Mouse (Mus musculus) A20 (cell line): Measurements from ENCODE around the gene Aplf.
"Not testable (repeated sequence)": the region's sequence is repeated elsewhere in the genome, so short reads cannot be mapped to it uniquely, and the experiment has no call there.

Source experiments
- DNase-seq: peaks from one replicate; pipeline ENCODE4 v3.0.0-alpha.2; 2011; ENCODE audit warnings: low read depth, low spot score

Aplf gene

DNA sequence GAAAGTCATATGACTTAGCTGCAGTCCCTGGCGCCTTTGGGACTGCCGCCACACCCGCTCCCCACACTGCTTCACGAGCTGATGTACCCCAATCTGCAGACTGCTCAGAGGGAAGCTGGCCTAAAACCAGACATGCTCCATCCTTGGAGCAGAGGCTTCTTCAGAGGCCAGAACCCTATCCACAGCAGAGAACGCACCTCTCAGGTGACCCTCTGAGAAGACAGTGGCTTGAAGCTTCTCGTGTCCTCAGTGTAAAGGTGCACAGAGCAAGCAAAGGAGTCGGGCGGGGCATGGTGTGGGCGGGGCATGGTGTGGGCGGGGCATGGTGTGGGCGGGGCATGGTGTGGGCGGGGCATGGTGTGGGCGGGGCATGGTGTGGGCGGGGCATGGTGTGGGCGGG is 43.1 kb downstream of the Aplf start:
- DNase-seq, result not testable (repeated sequence)

DNA sequence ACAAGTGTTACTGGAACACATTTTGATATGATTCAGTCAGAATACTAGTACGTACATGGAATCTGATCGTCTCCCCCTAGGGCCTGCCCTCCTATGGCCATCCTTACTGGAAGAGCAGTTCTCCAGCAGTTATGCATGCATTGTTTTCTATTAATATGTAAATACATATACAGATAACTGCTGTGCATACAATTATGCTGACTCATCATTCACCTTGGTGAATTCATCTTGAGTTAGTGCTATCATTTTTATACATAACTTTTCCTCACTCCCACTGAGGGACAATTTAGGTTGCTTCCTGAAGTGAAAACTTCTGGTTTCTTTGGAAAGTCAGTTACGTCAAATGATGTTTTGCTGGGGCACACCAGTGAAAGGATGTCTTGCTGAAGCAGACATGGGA is 48.8 kb downstream of the Aplf start:
- DNase-seq, result no peak

DNA sequence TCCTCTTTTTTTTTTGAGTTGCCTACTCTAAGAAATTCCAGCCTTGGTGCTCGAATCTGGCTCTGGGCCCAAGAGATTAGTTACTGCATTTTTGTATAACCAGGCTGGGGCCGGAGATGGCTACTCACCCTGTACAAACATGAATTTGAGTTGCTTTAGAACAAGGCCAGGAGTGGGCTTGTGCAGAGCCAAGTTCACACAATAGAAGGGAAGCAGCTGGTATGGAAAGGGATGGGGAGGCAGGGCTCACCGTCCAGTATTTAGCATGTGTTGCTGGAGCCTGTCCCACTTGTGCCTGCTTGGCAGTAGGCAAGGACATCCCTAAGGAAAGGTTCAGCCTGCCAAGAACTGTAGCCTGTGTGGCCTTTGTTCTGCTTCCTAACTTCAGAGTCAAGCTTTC is 50.7 kb downstream of the Aplf start:
- no peak for DNase-seq

GRCm38 (mm10) chr6:87618021-87618420 is 54.0 kb downstream of the Aplf start:
- no peak for DNase-seq

GRCm38 (mm10) chr6:87615696-87616083 is 56.3 kb downstream of the Aplf start:
- peak; percentile 89 for DNase-seq

DNA sequence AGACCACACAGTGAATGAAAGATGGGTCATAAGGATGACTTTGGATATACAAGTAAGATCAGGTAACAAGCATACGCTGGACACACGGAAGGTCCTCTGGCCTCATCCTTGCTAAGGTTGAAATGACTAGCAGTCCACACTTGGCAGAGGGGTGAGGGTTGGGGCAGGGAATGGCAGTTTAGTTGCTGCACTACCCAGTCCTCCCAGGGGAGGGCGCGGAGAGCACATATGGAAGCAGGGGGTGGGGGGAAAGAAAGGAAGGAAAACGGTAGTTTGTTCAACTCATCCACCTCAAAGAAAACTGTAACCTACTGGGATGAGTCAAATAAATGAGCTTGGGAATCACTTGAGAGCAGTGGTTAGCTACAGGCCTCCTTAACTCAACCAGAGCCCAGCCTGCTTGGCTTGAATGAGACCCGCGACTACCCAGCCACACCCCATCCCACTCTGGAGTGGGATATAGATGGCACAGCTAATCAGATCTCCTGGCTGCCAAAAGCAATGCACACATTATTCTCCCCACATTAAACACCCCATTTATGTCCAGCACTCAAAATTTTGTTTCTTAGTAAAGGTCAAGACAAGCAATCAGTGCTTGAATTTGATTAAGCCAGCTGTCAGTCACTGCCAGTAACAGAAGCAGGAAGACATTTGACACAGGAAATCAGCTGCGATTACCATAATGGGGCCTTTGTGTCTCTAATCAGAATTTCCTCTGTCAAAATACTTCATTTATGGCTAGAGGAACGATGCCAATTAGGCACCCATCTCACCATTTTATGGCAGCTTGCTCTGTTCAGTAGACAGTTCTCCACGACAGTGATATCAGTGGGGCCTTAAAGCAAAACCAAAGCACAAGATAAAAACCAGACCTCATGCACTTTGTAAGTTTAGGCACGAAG is 56.9 kb downstream of the Aplf start:
- peak; percentile 64 for DNase-seq

- DNase-seq, result no peak
Observed at GRCm38 (mm10) chr6:87599825-87600224, 72.2 kb downstream of the Aplf start.

GRCm38 (mm10) chr6:87597116-87597833 is 74.7 kb downstream of the Aplf start:
- no peak for DNase-seq

GRCm38 (mm10) chr6:87594188-87594587 is 77.8 kb downstream of the Aplf start:
- DNase-seq, result no peak

DNA sequence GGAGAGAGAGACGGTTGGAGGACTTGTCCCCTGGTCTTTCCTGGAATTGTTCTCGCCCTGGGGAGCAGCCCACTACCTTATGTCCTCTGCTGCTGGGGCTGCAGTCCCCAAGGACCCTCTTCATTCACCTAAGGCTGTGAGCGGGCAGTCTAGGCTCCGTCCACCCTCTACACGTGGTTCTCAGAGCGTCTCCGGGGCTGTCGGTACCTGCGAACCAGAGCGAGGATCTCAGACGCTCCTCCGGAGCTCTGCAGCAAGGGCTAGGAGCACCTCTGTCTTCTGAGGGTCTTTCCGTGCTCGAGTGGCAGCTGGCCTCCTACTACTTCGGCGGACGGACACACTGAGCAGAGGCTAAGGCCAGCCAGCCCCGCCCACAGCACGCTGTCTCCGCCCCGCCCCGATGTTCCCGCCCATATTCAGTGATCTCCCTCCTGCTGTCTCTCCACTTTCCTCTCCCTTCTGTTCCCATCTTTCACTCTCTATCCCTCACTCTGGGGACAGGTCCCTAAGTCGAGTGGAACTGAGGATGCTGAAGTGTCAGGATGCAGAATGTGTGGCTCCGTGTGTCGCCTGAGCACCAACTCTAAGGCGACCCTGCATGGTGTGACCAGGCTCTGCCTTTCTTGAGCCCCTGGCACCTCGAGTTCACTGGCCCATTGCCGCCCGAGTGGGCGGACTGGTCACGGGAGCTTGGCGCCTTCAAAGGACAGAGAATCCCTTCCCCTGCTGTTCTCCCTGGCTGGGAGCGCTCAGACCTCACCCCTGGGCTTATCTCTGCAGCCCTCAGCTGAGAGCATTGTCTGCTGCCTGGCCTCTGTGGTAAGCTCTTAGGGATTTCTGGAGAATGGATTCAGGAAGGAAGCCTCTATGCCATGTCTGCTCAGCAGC is 81.4 kb downstream of the Aplf start, which contains the start of gene Prokr1:
TSS of gene Prokr1 (minus strand) at position 350 of the 888 bp plus-strand sequence.
- no peak for DNase-seq

DNA sequence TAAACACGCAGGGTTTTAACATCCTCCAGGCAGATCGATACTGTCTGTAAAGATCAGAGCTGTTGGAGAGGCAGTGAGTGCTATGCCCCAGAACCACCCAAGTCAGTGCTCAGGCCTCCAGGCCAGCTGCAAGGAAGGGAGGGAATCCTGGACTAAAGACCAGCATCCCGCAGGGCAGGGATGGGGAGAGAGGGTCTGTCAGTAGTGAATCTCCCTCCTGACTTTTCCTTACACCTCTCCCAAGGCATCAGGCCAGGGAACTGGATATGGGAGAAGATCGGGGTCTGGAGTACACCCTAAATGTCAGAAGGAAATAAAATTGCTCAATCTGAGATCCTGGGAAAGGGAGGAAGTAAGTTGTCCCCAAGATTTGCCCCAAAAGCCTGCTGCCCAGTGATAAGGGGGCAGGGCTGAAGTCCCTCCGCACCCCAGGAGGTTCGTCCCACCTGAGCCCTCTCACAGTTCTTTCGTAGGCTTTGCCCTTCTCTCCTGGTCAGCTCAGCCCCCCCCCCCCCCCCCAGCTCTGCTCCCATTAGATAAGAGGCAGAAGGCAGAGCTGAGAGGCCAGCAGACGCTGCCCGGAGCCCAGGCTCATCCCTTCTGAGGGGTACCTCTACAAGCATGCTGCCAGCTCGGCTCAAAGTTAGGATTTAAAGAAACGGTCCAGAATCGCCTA is 82.1 kb downstream of the Aplf start:
- no peak for DNase-seq

GRCm38 (mm10) chr6:87583991-87584390 is 88.0 kb downstream of the Aplf start:
- no peak for DNase-seq

DNA sequence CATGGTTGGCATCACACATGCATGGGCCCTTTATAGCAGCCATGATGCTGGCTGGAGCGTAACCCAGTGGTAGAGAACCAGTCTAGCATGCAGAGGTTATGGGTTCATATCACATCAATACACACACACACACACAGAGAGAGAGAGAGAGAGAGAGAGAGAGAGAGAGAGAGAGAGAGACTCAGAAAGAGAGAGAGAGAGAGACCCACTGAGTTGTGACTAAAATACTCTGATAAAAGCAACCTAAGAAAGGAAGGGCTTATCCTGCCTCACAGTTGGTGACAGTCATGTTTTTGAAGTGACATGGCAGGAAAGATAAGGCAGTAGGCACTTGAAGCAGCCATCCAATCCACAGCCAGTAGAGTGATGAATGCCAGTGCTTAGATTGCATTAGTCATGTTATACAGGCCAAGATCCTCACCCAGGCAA is 88.8 kb downstream of the Aplf start:
- no peak for DNase-seq

DNA sequence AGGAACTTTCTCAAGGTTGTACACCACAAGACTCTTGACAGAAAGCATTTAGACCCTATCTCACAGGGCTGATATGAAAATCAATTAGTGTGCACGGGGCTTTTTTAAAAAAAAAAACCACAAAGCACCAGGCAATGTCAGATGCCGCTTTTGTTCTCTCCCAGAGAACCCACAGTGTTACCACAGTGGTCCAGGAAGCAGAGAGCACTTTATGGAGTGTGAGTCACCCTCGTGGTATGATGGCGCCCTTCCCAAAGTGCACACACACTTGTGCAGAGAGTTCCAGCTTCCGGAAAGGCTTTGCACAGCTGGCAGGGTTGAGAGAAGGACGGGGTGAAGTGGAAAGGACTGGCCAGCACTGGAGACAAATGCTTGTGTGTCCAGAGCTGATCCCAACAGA is 89.5 kb downstream of the Aplf start:
- no peak for DNase-seq

DNA sequence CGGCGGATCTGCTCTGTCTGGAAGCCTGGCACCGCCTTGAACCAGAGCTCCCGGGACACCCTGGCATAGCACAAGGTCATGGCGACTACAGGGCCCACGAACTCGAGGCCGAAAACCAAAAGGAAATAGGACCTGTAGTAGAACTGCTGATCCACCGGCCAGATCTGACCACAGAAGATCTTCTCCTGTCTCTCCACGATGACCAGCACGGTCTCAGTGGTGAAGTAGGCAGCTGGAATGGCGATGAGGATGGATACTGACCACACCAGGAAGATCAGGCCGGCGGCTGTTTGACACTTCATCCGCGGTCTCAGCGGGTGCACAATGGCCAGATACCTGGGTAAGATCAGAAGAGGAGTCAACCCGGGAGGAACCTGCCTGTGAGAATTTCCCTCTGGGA is 90.4 kb downstream of the Aplf start:
- no peak for DNase-seq

DNA sequence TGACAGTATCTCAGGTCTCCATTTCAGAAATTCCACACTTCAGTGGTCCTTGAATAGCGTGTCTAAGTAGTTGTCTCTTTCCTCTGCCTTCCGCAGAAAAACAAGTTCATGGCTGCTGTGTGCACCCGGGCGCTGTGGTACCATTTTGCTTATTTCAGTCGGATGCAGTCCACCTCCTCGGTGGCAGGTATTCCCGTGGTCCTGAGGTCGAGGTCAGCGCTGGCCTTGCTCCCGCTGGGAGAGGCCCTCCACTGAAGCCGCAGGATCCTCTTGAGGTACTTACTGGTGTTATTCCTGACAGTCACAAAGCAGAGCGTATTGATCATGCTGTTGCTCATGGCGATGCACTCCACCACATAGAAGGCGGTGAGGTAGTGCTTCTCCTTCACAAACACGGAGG is 90.9 kb downstream of the Aplf start:
- no peak for DNase-seq
